Mouse (Mus musculus) retina, postnatal 7 days (tissue): ENCODE measurements around the gene Sox12.
"Not testable (repeated sequence)": the region's sequence is repeated elsewhere in the genome, so short reads cannot be mapped to it uniquely, and the experiment has no call there.

Experiments used
- DNase-seq: peaks from one replicate; pipeline ENCODE4 v3.0.0-alpha.2; 2012; ENCODE audit warnings: low read depth, low spot score

Sox12 gene

GRCm38 (mm10) chr2:152358977-152359376, 38.9 kb downstream of the Sox12 start:
- DNase-seq = not testable (repeated sequence)

- no peak for DNase-seq
Observed at GRCm38 (mm10) chr2:152357254-152357653, 40.6 kb downstream of the Sox12 start.

- no peak for DNase-seq
Observed at GRCm38 (mm10) chr2:152349842-152350540, 47.9 kb downstream of the Sox12 start.

GRCm38 (mm10) chr2:152349205-152349604, 48.7 kb downstream of the Sox12 start:
- no peak for DNase-seq

- DNase-seq = no peak
Observed at GRCm38 (mm10) chr2:152347722-152348121, 50.1 kb downstream of the Sox12 start.

GRCm38 (mm10) chr2:152346776-152347465, 50.9 kb downstream of the Sox12 start:
- DNase-seq = no peak

DNA sequence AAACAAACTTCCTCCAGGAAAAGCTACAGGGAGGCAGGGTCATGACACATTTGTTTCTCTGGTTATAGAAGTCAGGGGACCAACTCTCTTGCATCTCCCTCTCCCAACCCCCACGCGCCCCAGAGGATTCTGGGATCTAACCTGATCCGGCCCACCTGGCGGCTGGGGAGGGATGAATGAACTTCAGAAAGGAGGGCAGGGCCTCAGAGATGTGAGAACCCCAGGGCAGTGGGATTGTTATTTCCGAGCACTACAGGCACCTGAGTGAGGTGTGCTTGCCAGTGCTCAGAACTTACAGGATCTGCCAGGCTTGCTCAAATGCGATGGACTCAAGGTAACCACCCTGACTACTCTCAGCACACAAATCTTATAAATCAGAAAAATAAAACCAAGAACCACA, 52.5 kb downstream of the Sox12 start:
- no peak for DNase-seq

- no peak for DNase-seq
Observed at GRCm38 (mm10) chr2:152344909-152345308, 53.0 kb downstream of the Sox12 start.

GRCm38 (mm10) chr2:152344361-152344760, 53.5 kb downstream of the Sox12 start:
- DNase-seq = no peak
